Mouse (Mus musculus): ENCODE results near the gene Lin37. TPM values are rescaled to one million over a fixed set of nuclear protein-coding genes. Genes with fewer than 3 reads are reported as not detected.

The Lin37 gene
- total and polyA plus RNA-seq, 3 experiments, result 13.7 to 20.0 (median 16.0) TPM

DNA sequence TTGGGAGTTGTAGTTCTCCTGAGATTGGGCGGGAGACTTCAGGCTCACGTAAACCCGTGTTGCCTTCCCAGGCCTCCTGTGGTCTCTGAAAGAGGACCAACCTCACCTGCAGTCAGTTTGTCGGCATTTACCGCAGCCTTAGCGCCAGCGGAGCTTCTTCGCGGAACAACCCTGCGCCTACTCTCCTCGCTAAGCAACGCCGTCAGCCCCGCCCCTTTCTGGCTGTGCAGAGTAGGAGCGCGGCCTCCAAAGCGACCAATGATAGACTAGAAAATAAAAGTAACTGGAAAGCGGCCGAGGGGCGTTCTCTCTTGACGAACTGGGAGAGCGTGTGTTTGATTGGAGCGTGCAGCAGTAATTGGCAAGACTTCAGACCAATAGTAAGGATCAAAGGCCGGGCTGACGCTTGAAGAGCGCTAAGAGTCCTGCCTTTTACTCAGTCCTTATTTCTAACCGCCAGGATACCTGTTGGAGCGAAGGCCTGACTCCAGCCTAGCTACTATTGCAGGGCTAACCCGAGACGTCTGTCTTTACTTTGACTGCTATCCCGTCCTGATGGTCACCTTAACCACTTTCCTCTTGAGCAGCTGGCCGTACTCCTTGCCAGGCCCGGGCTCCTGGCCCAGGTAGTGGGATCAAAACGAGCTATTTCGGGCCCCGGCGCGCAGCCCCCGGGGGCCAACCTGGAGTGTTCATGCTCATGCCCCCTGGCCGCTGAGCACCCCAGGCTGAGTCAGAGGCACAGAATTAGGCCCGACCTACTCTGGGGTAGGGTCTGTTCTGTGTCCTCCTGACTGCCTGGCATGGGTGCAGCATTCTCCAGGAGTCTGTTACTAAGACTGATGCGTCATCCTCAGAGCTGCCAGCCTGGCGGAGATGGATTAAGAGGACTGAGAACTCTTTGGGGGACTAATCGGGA lies 7.3 kb downstream of the Lin37 start, which contains the start of the genes Hspb6 and Proser3:
Hspb6 (plus strand) TSS at position 77 of the 919 bp plus-strand sequence.
Proser3 (minus strand) TSS at position 198 of the 919 bp plus-strand sequence.
- H3K36me3 ChIP-seq (ENCODE audit: control insufficient read depth, insufficient read depth, low read length), result no peaks in the 10 kb centered on the region
- TF ChIP-seq CTCF (IDR thresholded peaks at IDR 0.05), result peak; percentile 31
- peak; percentile 97 for TF ChIP-seq POLR2A (IDR thresholded peaks at IDR 0.05; ENCODE audit: insufficient read depth, low read depth, low read length)
- TF ChIP-seq EP300 (IDR thresholded peaks at IDR 0.05; ENCODE audit: insufficient read depth, low read depth, low read length), result peak; percentile 60; the same call in 1 of the 2 replicates
- intact Hi-C loops (cut with DNase I), result no loop called here

GRCm38 (mm10) chr7:30551445-30552101 lies 8.1 kb downstream of the Lin37 start:
- TF ChIP-seq EP300 (IDR thresholded peaks at IDR 0.05; ENCODE audit: insufficient read depth, low read depth, low read length) (peak; percentile 19; the same call in 1 of the 2 replicates), CTCF (IDR thresholded peaks at IDR 0.05) (peak; percentile 77), POLR2A (IDR thresholded peaks at IDR 0.05; ENCODE audit: insufficient read depth, low read depth, low read length) (no peak)
- Histone ChIP-seq H3K27me3 (ENCODE audit: control insufficient read depth, insufficient read depth, low read length) (no peaks in the 10 kb centered on the region), H3K9ac (ENCODE audit: low read depth, low read length) (peak overlapping the region; percentile 78), H3K79me2 (replicated peaks; ENCODE audit: control insufficient read depth, insufficient read depth, low read length) (no peaks in the 10 kb centered on the region), H3K27ac (peak overlapping the region; percentile 99), H3K4me3 (peak overlapping the region; percentile 60), H3K36me3 (ENCODE audit: control insufficient read depth, insufficient read depth, low read length) (no peaks in the 10 kb centered on the region), H3K4me1 (ENCODE audit: control insufficient read depth, insufficient read depth, low read length) (no peaks in the 10 kb centered on the region; the same call in 1 of the 2 replicates)
- intact Hi-C loops (cut with DNase I), result loop anchor here (2.0 kb wide), 1 partner anchor 17 kb away; the partner anchor contains the start of gene Arhgap33
- 2% methylated on average over 10 of the region's 10 CpGs for WGBS
- no peak for DNase-seq

More for the DNA sequence above, 7.3 kb downstream of the Lin37 start, which contains the start of the genes Hspb6 and Proser3:
- Histone ChIP-seq H3K27me3 (ENCODE audit: control insufficient read depth, insufficient read depth, low read length) (no peaks in the 10 kb centered on the region), H3K27ac (peak within 1 kb of the TSS; percentile 99), H3K79me2 (replicated peaks; ENCODE audit: control insufficient read depth, insufficient read depth, low read length) (no peaks in the 10 kb centered on the region), H3K4me3 (peak within 1 kb of the TSS; percentile 60), H3K9ac (ENCODE audit: low read depth, low read length) (peak within 1 kb of the TSS; percentile 80), H3K4me1 (ENCODE audit: control insufficient read depth, insufficient read depth, low read length) (no peaks in the 10 kb centered on the region; the same call in 1 of the 2 replicates)
- peak; percentile 95 to 98 for DNase-seq
- WGBS, result under 1% methylated on average over 44 of the region's 44 CpGs

- no peak overlapping the region for H3K27ac ChIP-seq
- H3K4me1 ChIP-seq (ENCODE audit: control insufficient read depth, insufficient read depth, low read length), result no peaks in the 10 kb centered on the region; the same call in 1 of the 2 replicates
- no peak overlapping the region for H3K9ac ChIP-seq (ENCODE audit: low read depth, low read length)
- DNase-seq, result no peak
- no peaks in the 10 kb centered on the region for H3K27me3 ChIP-seq (ENCODE audit: control insufficient read depth, insufficient read depth, low read length)
- intact Hi-C loops (cut with DNase I), result loop anchor here (2.0 kb wide), 1 partner anchor 16 kb away; the partner anchor contains the start of gene Arhgap33
- no peaks in the 10 kb centered on the region for H3K79me2 ChIP-seq (replicated peaks; ENCODE audit: control insufficient read depth, insufficient read depth, low read length)
- H3K36me3 ChIP-seq (ENCODE audit: control insufficient read depth, insufficient read depth, low read length), result no peaks in the 10 kb centered on the region
- TF ChIP-seq CTCF (IDR thresholded peaks at IDR 0.05), result no peak
- TF ChIP-seq EP300 (IDR thresholded peaks at IDR 0.05; ENCODE audit: insufficient read depth, low read depth, low read length), result no peak
- no peak for TF ChIP-seq POLR2A (IDR thresholded peaks at IDR 0.05; ENCODE audit: insufficient read depth, low read depth, low read length)
- WGBS, result 93% methylated on average over 1 of the region's 1 CpGs
- H3K4me3 ChIP-seq, result no peak overlapping the region
Observed at GRCm38 (mm10) chr7:30550603-30551002, 9.0 kb downstream of the Lin37 start.

DNA sequence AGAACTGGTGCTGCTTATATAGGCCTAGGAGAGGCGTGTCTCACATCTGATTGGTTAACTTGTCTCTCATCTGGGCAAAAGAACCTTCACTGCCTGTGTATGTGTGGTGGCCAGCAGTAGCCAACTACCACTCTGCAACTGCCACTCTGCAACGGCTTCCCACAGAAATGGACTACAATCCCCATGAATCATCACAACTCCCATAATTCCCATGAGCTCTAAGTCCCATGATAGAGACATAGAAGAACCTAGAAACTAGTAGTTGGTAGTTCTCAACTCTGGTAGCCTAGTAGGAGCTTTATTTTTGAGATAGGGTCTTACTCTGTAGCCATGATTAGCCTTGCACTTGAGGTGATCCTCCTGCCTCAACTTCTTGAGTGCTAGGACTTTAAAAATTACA lies 9.8 kb downstream of the Lin37 start:
- no peaks in the 10 kb centered on the region for H3K27me3 ChIP-seq (ENCODE audit: control insufficient read depth, insufficient read depth, low read length)
- 73% methylated on average over 2 of the region's 2 CpGs for WGBS
- H3K4me1 ChIP-seq (ENCODE audit: control insufficient read depth, insufficient read depth, low read length), result no peaks in the 10 kb centered on the region; the same call in 1 of the 2 replicates
- no peak for DNase-seq
- no peaks in the 10 kb centered on the region for H3K79me2 ChIP-seq (replicated peaks; ENCODE audit: control insufficient read depth, insufficient read depth, low read length)
- intact Hi-C loops (cut with DNase I), result loop anchor here (2.0 to 5.0 kb wide), 2 partner anchors 15 to 108 kb away; partner anchors contain the start of gene Arhgap33
- no peak overlapping the region for H3K27ac ChIP-seq
- no peaks in the 10 kb centered on the region for H3K36me3 ChIP-seq (ENCODE audit: control insufficient read depth, insufficient read depth, low read length)
- H3K4me3 ChIP-seq, result no peak overlapping the region
- TF ChIP-seq EP300 (IDR thresholded peaks at IDR 0.05; ENCODE audit: insufficient read depth, low read depth, low read length) (no peak), CTCF (IDR thresholded peaks at IDR 0.05) (no peak), POLR2A (IDR thresholded peaks at IDR 0.05; ENCODE audit: insufficient read depth, low read depth, low read length) (no peak)
- H3K9ac ChIP-seq (ENCODE audit: low read depth, low read length), result no peak overlapping the region

- Histone ChIP-seq H3K36me3 (ENCODE audit: control insufficient read depth, insufficient read depth, low read length) (no peaks in the 10 kb centered on the region), H3K27me3 (ENCODE audit: control insufficient read depth, insufficient read depth, low read length) (no peaks in the 10 kb centered on the region), H3K79me2 (replicated peaks; ENCODE audit: control insufficient read depth, insufficient read depth, low read length) (no peaks in the 10 kb centered on the region), H3K4me1 (ENCODE audit: control insufficient read depth, insufficient read depth, low read length) (no peaks in the 10 kb centered on the region), H3K4me3 (no peak overlapping the region), H3K27ac (no peak overlapping the region), H3K9ac (ENCODE audit: low read depth, low read length) (no peak overlapping the region)
- TF ChIP-seq CTCF (IDR thresholded peaks at IDR 0.05), result no peak
- no peak for TF ChIP-seq EP300 (IDR thresholded peaks at IDR 0.05; ENCODE audit: insufficient read depth, low read depth, low read length)
- no peak for TF ChIP-seq POLR2A (IDR thresholded peaks at IDR 0.05; ENCODE audit: insufficient read depth, low read depth, low read length)
- DNase-seq, result no peak
- intact Hi-C loops (cut with DNase I), result no loop called here
- 86% methylated on average over 2 of the region's 2 CpGs for WGBS
Observed at GRCm38 (mm10) chr7:30544327-30544726, 15.3 kb downstream of the Lin37 start.
